Comparison of ENCODE assay signal across 24 mouse cellular contexts in genomic region chr4:91243896-91244295, GRCm38 (mm10).
"Had no signal": no experiment of that assay in that cellular context is flagged by ENCODE, and none has a peak within 500 bp of the region (broad histone marks: within the 10 kb centered on the region; RNA-seq: fewer than 3 reads in every experiment).

No protein-coding gene starts in this region.

- H3K27me3 ChIP-seq: limb, embryonic 13.5 days; liver, embryonic 12.5 days; liver, embryonic 15.5 days; lung, embryonic 15.5 days; midbrain, embryonic 12.5 days; midbrain, embryonic 15.5 days; neural tube, embryonic 12.5 days; neural tube, embryonic 15.5 days had no signal

- H3K9me3 ChIP-seq: limb, embryonic 10.5 days; limb, embryonic 13.5 days; liver, embryonic 12.5 days; liver, embryonic 15.5 days; lung, embryonic 15.5 days; midbrain, embryonic 12.5 days; midbrain, embryonic 15.5 days; neural tube, embryonic 12.5 days; neural tube, embryonic 15.5 days had no signal

- H3K4me1 ChIP-seq: limb, embryonic 10.5 days; limb, embryonic 13.5 days; liver, embryonic 12.5 days; liver, embryonic 15.5 days; lung, embryonic 15.5 days; midbrain, embryonic 12.5 days; midbrain, embryonic 15.5 days; neural tube, embryonic 12.5 days had no signal

- H3K9ac ChIP-seq: limb, embryonic 13.5 days; liver, embryonic 12.5 days; liver, embryonic 15.5 days; lung, embryonic 15.5 days; midbrain, embryonic 12.5 days; midbrain, embryonic 15.5 days; neural tube, embryonic 12.5 days; neural tube, embryonic 15.5 days had no signal

- H3K36me3 ChIP-seq: limb, embryonic 10.5 days; limb, embryonic 13.5 days; liver, embryonic 12.5 days; liver, embryonic 15.5 days; lung, embryonic 15.5 days; midbrain, embryonic 15.5 days had no signal

- H3K4me3 ChIP-seq: layer of hippocampus, adult 2 months; limb, embryonic 10.5 days; limb, embryonic 13.5 days; liver, embryonic 12.5 days; liver, embryonic 15.5 days; lung, embryonic 15.5 days; midbrain, embryonic 12.5 days; midbrain, embryonic 15.5 days; neural tube, embryonic 12.5 days; neural tube, embryonic 15.5 days had no signal

- H3K4me2 ChIP-seq: limb, embryonic 13.5 days; liver, embryonic 12.5 days; liver, embryonic 15.5 days; lung, embryonic 15.5 days; midbrain, embryonic 12.5 days; midbrain, embryonic 15.5 days; neural tube, embryonic 12.5 days; neural tube, embryonic 15.5 days had no signal

- DNase-seq: kidney, postnatal 25 days; layer of hippocampus, adult 9-11 months; liver; lung, adult 18-20 months; lung, postnatal 10 days; lung, postnatal 4 days; right cerebral cortex, adult 18-20 months; right cerebral cortex, postnatal 14 days; right cerebral cortex, postnatal 4 days; thymus, adult 2 months; thymus, postnatal 14 days; thymus, postnatal 4 days had no signal

- ATAC-seq: liver, embryonic 12.5 days; midbrain, embryonic 15.5 days had no signal

- H3K27ac ChIP-seq: kidney, postnatal 0 days; limb, embryonic 10.5 days; limb, embryonic 13.5 days; liver, embryonic 12.5 days; liver, embryonic 15.5 days; lung, embryonic 15.5 days; midbrain, embryonic 12.5 days; midbrain, embryonic 15.5 days; neural tube, embryonic 12.5 days; stomach, postnatal 0 days had no signal
